Mouse (Mus musculus) hindbrain, embryonic 15.5 days (tissue): Measurements from ENCODE around the gene Ntpcr. TPM values are rescaled to one million over a fixed set of nuclear protein-coding genes. Genes with fewer than 3 reads are reported as not detected.

Experiments
- ATAC-seq: fragments of 200-750 bp; cut with Nextera tagmentation; 2 replicates; pipeline ENCODE4 v1.8.0; 2017; ENCODE audit warnings: low read depth, moderate number of reproducible peaks, moderate TSS enrichment; ENCODE audit not compliant: low FRiP score
- H3K27ac ChIP-seq: fragments of 300-500 bp; sonication (generic); replicated peaks from 2 replicates; pipeline ENCODE4 v1.5.1; 2015; ENCODE audit warnings: mild to moderate bottlenecking, inconsistent platforms
- H3K27me3 ChIP-seq: fragments of 300-500 bp; sonication (generic); 2 replicates; pipeline ENCODE4 v1.6.1; 2015; ENCODE audit warnings: control low read depth, inconsistent platforms
- H3K36me3 ChIP-seq: fragments of 300-500 bp; sonication (generic); 2 replicates; pipeline ENCODE4 v1.6.1; 2015; ENCODE audit warnings: control low read depth, inconsistent platforms
- H3K4me1 ChIP-seq: fragments of 300-500 bp; sonication (generic); replicated peaks from 2 replicates; pipeline ENCODE4 v1.6.1; 2015; ENCODE audit warnings: control low read depth, inconsistent platforms
- H3K4me2 ChIP-seq: fragments of 300-500 bp; sonication (generic); 2 replicates; pipeline ENCODE4 v1.6.1; 2015; ENCODE audit warnings: moderate library complexity, mild to moderate bottlenecking, inconsistent platforms
- H3K4me3 ChIP-seq: fragments of 300-500 bp; sonication (generic); 2 replicates; pipeline ENCODE4 v1.5.1; 2015; ENCODE audit warnings: mild to moderate bottlenecking, inconsistent platforms
- H3K9ac ChIP-seq: fragments of 300-500 bp; sonication (generic); 2 replicates; pipeline ENCODE4 v1.6.1; 2015; ENCODE audit warnings: inconsistent platforms
- H3K9me3 ChIP-seq: fragments of 300-500 bp; sonication (generic); 2 replicates; pipeline ENCODE4 v1.6.1; 2016; ENCODE audit warnings: control low read depth, inconsistent platforms
- WGBS: fragments of 180-500 bp; shearing (Covaris S2); methylation state at CpG from one replicate; pipeline ENCODE4 v1.1.7; 2015; 5-methylcytosine and 5-hydroxymethylcytosine counted together
- polyA plus RNA-seq: library from polyadenylated mRNA; unstranded; fragments of >200 nt; fragmentation: Nextera tagmentation; extraction: Ambion mirVana; gene quantifications from 2 replicates; pipeline ENCODE4 v1.2.1, GENCODE M21; 2015

The Ntpcr gene
- polyA plus RNA-seq, 1 experiment from 2014 or later: 33.7 TPM

- WGBS: 81% methylated on average over 8 of the region's 8 CpGs
- Histone ChIP-seq H3K4me1 (no peaks in the 10 kb centered on the region), H3K4me2 (no peak overlapping the region), H3K27ac (no peak overlapping the region), H3K36me3 (no peaks in the 10 kb centered on the region), H3K4me3 (no peak overlapping the region), H3K9ac (no peak overlapping the region), H3K27me3 (no peaks in the 10 kb centered on the region), H3K9me3 (no peaks in the 10 kb centered on the region)
- no peak for ATAC-seq
Observed at GRCm38 (mm10) chr8:125779656-125780055, 49.9 kb downstream of the Ntpcr start.

- Histone ChIP-seq H3K27ac (no peak overlapping the region), H3K4me2 (no peak overlapping the region), H3K36me3 (no peaks in the 10 kb centered on the region), H3K9ac (no peak overlapping the region), H3K9me3 (no peaks in the 10 kb centered on the region), H3K4me1 (no peaks in the 10 kb centered on the region), H3K27me3 (no peaks in the 10 kb centered on the region), H3K4me3 (no peak overlapping the region)
- WGBS: 69% methylated on average over 3 of the region's 3 CpGs
- no peak for ATAC-seq
Observed at GRCm38 (mm10) chr8:125782161-125782560, 52.4 kb downstream of the Ntpcr start.

GRCm38 (mm10) chr8:125786886-125787285 lies 57.1 kb downstream of the Ntpcr start:
- Histone ChIP-seq H3K27ac (no peak overlapping the region), H3K36me3 (no peaks in the 10 kb centered on the region), H3K27me3 (no peaks in the 10 kb centered on the region), H3K4me3 (no peak overlapping the region), H3K9ac (no peak overlapping the region), H3K4me1 (no peaks in the 10 kb centered on the region), H3K9me3 (no peaks in the 10 kb centered on the region), H3K4me2 (no peak overlapping the region)
- 65% methylated on average over 7 of the region's 7 CpGs for WGBS
- ATAC-seq: no peak

- H3K9ac ChIP-seq: no peak overlapping the region
- no peak overlapping the region for H3K4me3 ChIP-seq
- ATAC-seq: no peak
- no peak overlapping the region for H3K4me2 ChIP-seq
- H3K27ac ChIP-seq: no peak overlapping the region
- 80% methylated on average over 9 of the region's 9 CpGs for WGBS
- no peaks in the 10 kb centered on the region for H3K27me3 ChIP-seq
- H3K4me1 ChIP-seq: no peaks in the 10 kb centered on the region
- H3K36me3 ChIP-seq: no peaks in the 10 kb centered on the region
- H3K9me3 ChIP-seq: no peaks in the 10 kb centered on the region
Observed at GRCm38 (mm10) chr8:125792816-125793455, 63.2 kb downstream of the Ntpcr start.

- Histone ChIP-seq H3K9me3 (no peaks in the 10 kb centered on the region), H3K9ac (no peak overlapping the region), H3K36me3 (no peaks in the 10 kb centered on the region), H3K27me3 (no peaks in the 10 kb centered on the region), H3K4me2 (no peak overlapping the region), H3K4me3 (no peak overlapping the region), H3K27ac (no peak overlapping the region), H3K4me1 (no peaks in the 10 kb centered on the region)
- ATAC-seq: no peak
- 87% methylated on average over 2 of the region's 2 CpGs for WGBS
Observed at GRCm38 (mm10) chr8:125795341-125795740, 65.6 kb downstream of the Ntpcr start.

GRCm38 (mm10) chr8:125796970-125797369 lies 67.2 kb downstream of the Ntpcr start:
- Histone ChIP-seq H3K4me2 (no peak overlapping the region), H3K9me3 (no peaks in the 10 kb centered on the region), H3K27me3 (no peaks in the 10 kb centered on the region), H3K36me3 (0 out of 2 replicates have a peak, but pooled peaks cover 3% of the 10 kb centered on the region), H3K9ac (no peak overlapping the region), H3K4me3 (no peak overlapping the region), H3K4me1 (no peaks in the 10 kb centered on the region), H3K27ac (no peak overlapping the region)
- 95% methylated on average over 2 of the region's 2 CpGs for WGBS
- ATAC-seq: no peak

Other genes with a start within 250 kb of the Ntpcr start
- 23.1 and 25.3 TPM in 2 replicates for gene Sipa1l2, start 160.2 kb upstream of the Ntpcr start, polyA plus RNA-seq
- 7.5 and 7.7 TPM in 2 replicates for gene Map10, start 60.1 kb upstream of the Ntpcr start, polyA plus RNA-seq
- 4.5 and 5.2 TPM in 2 replicates for gene Pcnx2, start 168.4 kb downstream of the Ntpcr start, polyA plus RNA-seq
- gene Map3k21, start 180.5 kb downstream of the Ntpcr start, polyA plus RNA-seq: 0.65 and 0.75 TPM in 2 replicates